Mouse (Mus musculus) stomach, postnatal 0 days (tissue): ENCODE measurements around the gene Sirt4.

ENCODE experiments used
- CTCF ChIP-seq: IDR thresholded peaks from 2 replicates; pipeline ENCODE4 v1.5.1; 2016; ENCODE audit warnings: antibody characterized with exemption, low read depth, mild to moderate bottlenecking, moderate library complexity
- EP300 ChIP-seq: optimal IDR thresholded peaks from 2 replicates; pipeline ENCODE3; 2016; ENCODE audit warnings: antibody characterized with exemption

DNA sequence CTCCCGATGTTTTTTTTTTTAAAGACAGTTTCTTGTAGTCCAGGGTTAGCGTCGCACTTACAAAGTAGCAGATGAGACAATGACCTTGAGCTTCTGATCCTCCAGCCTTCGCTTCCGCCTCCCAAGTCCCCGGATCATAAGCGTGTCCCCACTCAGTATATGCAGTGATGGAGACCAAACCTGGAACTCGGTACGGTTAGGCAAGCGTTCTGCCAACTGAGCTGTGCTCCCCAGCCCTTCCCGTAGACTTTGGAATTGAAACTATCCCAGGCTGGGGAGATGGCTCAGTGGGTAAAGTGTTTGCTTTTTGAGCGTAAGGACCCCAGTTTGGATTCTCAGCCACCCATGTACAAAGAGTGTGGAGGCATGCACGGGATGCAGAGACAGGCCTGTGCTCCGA lies 28.7 kb upstream of the Sirt4 start:
- TF ChIP-seq CTCF = no peak
- TF ChIP-seq EP300 = no peak
